Mouse (Mus musculus): Measurements from ENCODE around the gene Acot8.

Gene Acot8

GRCm38 (mm10) chr2:164779481-164780086 is 25.1 kb downstream of the Acot8 start, which contains the start of gene Tnnc2:
Gene Tnnc2, minus strand, starts transcription at chr2:164779967.
- DNase-seq = no peak

DNA sequence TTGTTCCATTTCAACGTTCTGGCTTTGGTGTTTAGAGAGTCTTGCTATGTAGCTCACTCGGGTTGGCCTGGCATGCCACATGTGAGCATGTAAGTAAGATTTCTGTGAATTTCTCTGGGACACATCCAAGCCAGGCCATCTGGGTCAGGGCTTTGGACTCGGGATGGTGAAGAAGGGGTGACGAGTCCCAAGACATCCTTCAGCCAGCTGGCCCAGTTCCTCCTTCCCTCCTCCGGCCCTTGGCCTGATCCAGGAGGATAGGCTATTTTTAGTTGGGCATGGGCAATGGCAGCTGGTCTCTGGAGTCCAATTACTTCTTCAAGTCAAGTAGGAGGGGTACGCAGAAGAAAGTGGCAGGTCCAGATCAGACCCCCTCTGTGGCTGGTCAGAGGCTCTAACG is 25.9 kb downstream of the Acot8 start:
- DNase-seq = peak; percentile 39

DNA sequence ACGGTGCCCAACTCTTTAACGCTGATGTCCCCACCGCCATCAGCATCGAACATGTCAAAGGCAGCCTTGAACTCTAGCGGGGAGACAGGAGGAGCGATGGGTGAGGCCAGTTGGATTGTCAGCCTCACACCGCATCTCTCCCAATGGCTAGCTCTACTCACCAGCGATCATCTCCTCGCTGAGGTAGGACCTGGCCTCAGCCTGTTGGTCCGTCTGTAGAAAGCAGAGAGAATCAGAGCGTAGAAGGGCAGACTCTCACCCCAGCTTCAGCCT is 26.7 kb downstream of the Acot8 start:
- DNase-seq = no peak

GRCm38 (mm10) chr2:164777246-164778014 is 27.3 kb downstream of the Acot8 start:
- DNase-seq = no peak

- DNase-seq = no peak
Measured at GRCm38 (mm10) chr2:164776801-164777200, 27.9 kb downstream of the Acot8 start.

GRCm38 (mm10) chr2:164776130-164776529 is 28.6 kb downstream of the Acot8 start:
- no peak for DNase-seq

GRCm38 (mm10) chr2:164773989-164774364 is 30.7 kb downstream of the Acot8 start:
- no peak for DNase-seq

DNA sequence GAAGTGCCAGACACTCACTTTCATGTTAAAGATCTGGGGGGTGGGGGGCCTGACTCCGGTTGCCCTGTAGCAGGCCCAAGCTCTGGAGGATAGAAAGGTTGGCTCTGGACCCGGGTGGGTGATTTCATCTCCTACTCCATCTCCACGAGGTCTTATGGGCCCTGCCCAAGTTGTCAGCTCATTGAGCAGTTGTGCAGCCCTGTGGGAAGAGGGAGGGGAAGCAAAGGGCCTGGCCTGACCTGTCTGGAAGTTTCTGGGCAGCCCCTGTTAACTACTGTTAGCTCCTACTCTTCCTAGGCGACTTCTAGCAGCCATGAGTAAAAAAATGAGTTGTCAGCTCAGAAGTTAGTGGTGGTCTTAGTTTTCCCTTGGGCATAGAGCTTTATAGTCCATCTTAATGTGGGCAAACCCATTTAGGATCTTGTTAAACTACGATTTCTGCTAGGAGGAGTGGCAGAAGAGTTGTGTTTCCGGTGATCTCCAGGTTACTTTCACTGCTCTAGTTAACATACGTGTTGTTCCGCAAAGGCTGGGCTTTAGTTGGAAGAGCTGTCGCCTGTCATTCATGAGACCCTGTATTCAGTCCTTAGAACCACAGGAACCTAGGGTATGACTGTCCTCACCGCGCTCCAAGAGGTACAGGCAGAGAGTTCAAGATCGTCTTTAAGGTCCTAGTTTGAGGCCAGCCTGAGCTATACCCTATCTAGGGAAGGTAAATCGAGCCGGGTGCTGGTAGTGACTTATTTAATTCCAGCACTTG is 31.3 kb downstream of the Acot8 start:
- no peak for DNase-seq

GRCm38 (mm10) chr2:164771123-164771522 is 33.6 kb downstream of the Acot8 start:
- peak; percentile 11 for DNase-seq

- peak; percentile 20 for DNase-seq
Measured at GRCm38 (mm10) chr2:164770279-164770678, 34.4 kb downstream of the Acot8 start.

- peak; percentile 99 for DNase-seq
Measured at GRCm38 (mm10) chr2:164769258-164770037, 35.2 kb downstream of the Acot8 start, which contains the start of gene Ube2c. Gene Ube2c, plus strand, starts transcription at chr2:164769898.

GRCm38 (mm10) chr2:164767812-164768540 is 36.7 kb downstream of the Acot8 start:
- DNase-seq = peak; percentile 31

DNA sequence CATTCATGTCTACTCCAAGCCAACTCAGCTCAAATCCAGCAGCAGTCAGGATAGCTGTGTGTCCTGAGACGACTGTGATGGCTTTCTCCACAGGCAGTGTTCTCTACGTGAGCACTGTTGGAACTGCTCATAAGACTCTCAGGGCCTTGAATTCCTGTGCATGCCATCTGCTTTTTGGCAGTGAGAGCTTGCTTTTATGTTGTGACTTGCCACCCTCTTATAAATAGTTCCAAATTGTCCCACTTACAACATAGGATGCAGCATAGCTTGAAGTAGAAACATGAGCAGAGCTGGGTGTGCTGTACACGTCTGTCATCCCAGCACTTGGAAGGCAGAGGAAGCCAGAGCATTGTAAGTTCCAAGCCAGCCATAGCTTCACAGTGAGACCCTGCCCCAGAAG is 38.8 kb downstream of the Acot8 start:
- no peak for DNase-seq

GRCm38 (mm10) chr2:164762593-164762992 is 42.1 kb downstream of the Acot8 start:
- DNase-seq = no peak

DNA sequence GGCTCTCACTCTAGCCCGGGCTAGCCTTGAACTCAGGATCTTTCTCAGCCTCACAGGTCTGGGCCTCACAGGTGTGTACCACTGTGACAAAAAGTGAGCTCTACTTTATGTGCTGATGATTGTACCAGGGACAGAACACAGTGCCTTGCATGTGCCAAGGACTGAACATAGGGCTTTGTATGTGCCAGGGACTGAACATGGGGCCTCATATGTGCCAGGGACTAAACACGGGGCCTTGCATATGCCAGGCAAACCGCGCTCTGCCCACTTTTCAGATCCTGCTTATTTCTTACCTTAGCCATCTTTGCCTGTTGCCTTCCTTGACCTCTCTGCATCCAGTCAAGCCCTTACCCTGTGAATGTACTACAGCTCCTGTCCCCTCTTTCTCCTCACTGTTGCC is 42.7 kb downstream of the Acot8 start:
- DNase-seq = no peak

GRCm38 (mm10) chr2:164761502-164761901 is 43.2 kb downstream of the Acot8 start:
- peak; percentile 37 for DNase-seq

- DNase-seq = no peak
Measured at GRCm38 (mm10) chr2:164760059-164760833, 44.4 kb downstream of the Acot8 start.

DNA sequence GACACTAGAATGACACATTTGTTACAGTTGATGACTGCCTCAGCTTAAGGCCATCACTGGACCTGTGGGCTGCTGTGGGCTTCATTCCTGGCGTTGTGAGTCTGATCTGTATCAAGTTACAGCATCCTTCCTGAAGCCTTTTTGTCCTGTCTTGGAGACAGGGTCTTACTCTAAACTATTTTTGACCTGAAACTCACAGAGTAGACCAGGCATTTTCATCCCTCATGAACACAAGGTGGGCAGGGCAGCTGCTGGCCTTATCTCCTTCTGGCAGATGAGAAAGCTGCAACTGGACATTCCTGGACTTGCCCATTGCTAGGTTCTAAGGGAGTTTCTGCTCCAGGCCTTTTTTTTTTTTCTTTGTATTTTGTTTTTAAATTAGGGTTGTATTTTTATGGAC is 46.0 kb downstream of the Acot8 start:
- no peak for DNase-seq

DNA sequence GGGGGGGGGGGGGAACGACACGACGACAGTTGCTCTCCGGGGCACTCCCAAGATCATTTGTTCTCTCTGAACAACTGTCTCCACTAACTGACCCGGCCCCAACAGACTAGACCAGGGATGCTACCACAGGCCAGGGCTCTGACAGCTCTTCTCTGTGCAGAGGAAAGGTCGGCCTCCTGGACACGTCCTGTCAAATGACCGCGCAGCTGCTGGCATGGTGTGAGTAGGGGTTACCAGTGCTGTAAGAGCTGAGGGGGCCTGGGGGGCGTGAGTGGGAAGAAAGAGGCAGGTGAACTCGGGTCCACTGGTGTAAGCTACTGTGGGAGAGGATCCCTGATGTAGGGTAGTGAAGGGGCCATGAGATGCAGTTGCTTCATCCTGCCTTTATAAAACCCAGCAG is 46.8 kb downstream of the Acot8 start:
- no peak for DNase-seq

DNA sequence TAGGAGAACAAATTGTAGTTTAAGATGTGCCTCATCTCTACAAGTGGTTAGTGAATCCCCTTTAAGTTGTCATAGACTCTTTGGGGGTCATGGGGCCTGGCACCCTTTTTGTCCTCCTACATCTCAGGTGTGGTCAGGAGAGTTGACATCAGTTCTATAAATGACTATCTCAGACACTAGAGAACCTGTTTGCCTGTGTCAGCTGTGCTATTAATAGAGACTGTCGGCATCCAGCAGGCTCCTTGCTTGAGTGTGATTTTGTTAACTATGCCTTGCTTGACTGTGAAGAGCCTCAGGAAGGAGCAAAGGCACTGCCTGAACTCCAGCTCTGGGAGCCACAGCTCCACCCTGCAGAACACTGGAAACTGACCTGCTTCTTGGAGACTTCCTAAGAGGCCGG is 49.9 kb downstream of the Acot8 start:
- peak; percentile 3 for DNase-seq

- DNase-seq = peak; percentile 0
Measured at GRCm38 (mm10) chr2:164754105-164754504, 50.6 kb downstream of the Acot8 start.

DNA sequence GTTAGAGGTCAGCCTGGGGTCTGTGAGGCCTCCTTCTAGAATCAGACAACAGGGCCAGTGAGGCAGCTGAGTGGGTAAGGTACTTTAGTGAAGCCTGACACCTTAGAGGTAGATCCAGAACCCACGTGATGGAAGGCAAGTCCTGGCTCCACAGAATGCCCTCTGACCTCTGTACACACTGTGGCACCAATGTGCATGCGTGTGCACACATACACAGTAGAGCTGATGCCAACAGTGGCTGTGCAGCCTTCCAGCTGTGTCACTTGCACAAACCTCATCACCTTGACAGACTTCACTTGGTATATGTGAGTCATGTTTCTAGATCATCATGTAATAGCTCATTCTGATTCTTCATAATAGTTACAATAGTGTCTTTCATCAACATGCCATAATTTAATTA is 52.2 kb downstream of the Acot8 start:
- DNase-seq = peak; percentile 0
